Mouse (Mus musculus) Muller cell, postnatal 12 days (primary cell): ENCODE measurements around the gene Lonp2.

Experiments
- DNase-seq: peaks from one replicate; pipeline ENCODE4 v3.0.0-alpha.2; 2015; ENCODE audit errors: inconsistent ontology term

The Lonp2 gene

GRCm38 (mm10) chr8:86749842-86750241, 126.0 kb downstream of the Lonp2 start:
- DNase-seq = no peak

- peak; percentile 59 for DNase-seq
These were observed 133.3 kb downstream of the Lonp2 start for GRCm38 (mm10) chr8:86756948-86757733.

- DNase-seq = no peak
These were observed 134.8 kb downstream of the Lonp2 start for GRCm38 (mm10) chr8:86758651-86759050.

GRCm38 (mm10) chr8:86759090-86759491, 135.2 kb downstream of the Lonp2 start:
- no peak for DNase-seq

- DNase-seq = no peak
These were observed 136.9 kb downstream of the Lonp2 start for GRCm38 (mm10) chr8:86760746-86761145.

GRCm38 (mm10) chr8:86762806-86763205, 139.0 kb downstream of the Lonp2 start:
- no peak for DNase-seq

- DNase-seq = no peak
These were observed 141.3 kb downstream of the Lonp2 start for GRCm38 (mm10) chr8:86765155-86765554.

- no peak for DNase-seq
These were observed 141.8 kb downstream of the Lonp2 start for GRCm38 (mm10) chr8:86765669-86766068.

- no peak for DNase-seq
These were observed 142.8 kb downstream of the Lonp2 start for GRCm38 (mm10) chr8:86766548-86767211.

- peak; percentile 85 for DNase-seq
These were observed 144.7 kb downstream of the Lonp2 start for GRCm38 (mm10) chr8:86768499-86768898.

- peak; percentile 36 for DNase-seq
These were observed 146.3 kb downstream of the Lonp2 start for GRCm38 (mm10) chr8:86769945-86770715.
